Mouse (Mus musculus): ENCODE data around the gene Pnpla7. TPM values are rescaled to one million over a fixed set of nuclear protein-coding genes. Genes with fewer than 3 reads are reported as not detected.

Pnpla7 gene
- polyA plus RNA-seq, 1 experiment, result 71.4 TPM

- Histone ChIP-seq H3K4me3 (replicated peaks; ENCODE audit: control insufficient read depth, low read depth, low read length) (no peak overlapping the region), H3K4me1 (ENCODE audit: control insufficient read depth, insufficient read depth, low read length) (no peaks in the 10 kb centered on the region), H3K27ac (ENCODE audit: control insufficient read depth, insufficient read depth, low read depth, low read length, poor library complexity) (no peak overlapping the region)
- TF ChIP-seq CTCF (IDR thresholded peaks at IDR 0.05; ENCODE audit: control insufficient read depth, insufficient read depth, low read length) (no peak), POLR2A (IDR thresholded peaks at IDR 0.05; ENCODE audit: borderline replicate concordance, control insufficient read depth, low read depth, low read length) (no peak)
- 91% methylated on average over 7 of the region's 7 CpGs for WGBS
Measured at GRCm38 (mm10) chr2:25050921-25051320, 75.1 kb downstream of the Pnpla7 start.

GRCm38 (mm10) chr2:25051450-25051849 lies 75.6 kb downstream of the Pnpla7 start:
- Histone ChIP-seq H3K4me1 (ENCODE audit: control insufficient read depth, insufficient read depth, low read length) (no peaks in the 10 kb centered on the region), H3K4me3 (replicated peaks; ENCODE audit: control insufficient read depth, low read depth, low read length) (no peak overlapping the region), H3K27ac (ENCODE audit: control insufficient read depth, insufficient read depth, low read depth, low read length, poor library complexity) (no peak overlapping the region)
- TF ChIP-seq POLR2A (IDR thresholded peaks at IDR 0.05; ENCODE audit: borderline replicate concordance, control insufficient read depth, low read depth, low read length), result no peak
- TF ChIP-seq CTCF (IDR thresholded peaks at IDR 0.05; ENCODE audit: control insufficient read depth, insufficient read depth, low read length), result no peak
- 89% methylated on average over 8 of the region's 8 CpGs for WGBS

- 84% methylated on average over 6 of the region's 6 CpGs for WGBS
- TF ChIP-seq CTCF (IDR thresholded peaks at IDR 0.05; ENCODE audit: control insufficient read depth, insufficient read depth, low read length) (no peak), POLR2A (IDR thresholded peaks at IDR 0.05; ENCODE audit: borderline replicate concordance, control insufficient read depth, low read depth, low read length) (no peak)
- no peaks in the 10 kb centered on the region for H3K4me1 ChIP-seq (ENCODE audit: control insufficient read depth, insufficient read depth, low read length)
Measured at GRCm38 (mm10) chr2:25053101-25053500, 77.3 kb downstream of the Pnpla7 start.

GRCm38 (mm10) chr2:25054221-25055067 lies 78.6 kb downstream of the Pnpla7 start, which contains the start of gene Nsmf:
TSS of gene Nsmf (plus strand) at chr2:25054355.
- peak within 1 kb of the TSS; percentile 23; the same call in 1 of the 2 replicates for H3K27ac ChIP-seq (ENCODE audit: control insufficient read depth, insufficient read depth, low read depth, low read length, poor library complexity)
- TF ChIP-seq POLR2A (IDR thresholded peaks at IDR 0.05; ENCODE audit: borderline replicate concordance, control insufficient read depth, low read depth, low read length), result 0 out of 2 replicates have a peak, but pooled peaks have one; percentile 13
- TF ChIP-seq CTCF (IDR thresholded peaks at IDR 0.05; ENCODE audit: control insufficient read depth, insufficient read depth, low read length), result no peak
- H3K4me3 ChIP-seq (replicated peaks; ENCODE audit: control insufficient read depth, low read depth, low read length), result peak within 1 kb of the TSS; percentile 48
- H3K4me1 ChIP-seq (ENCODE audit: control insufficient read depth, insufficient read depth, low read length), result no peaks in the 10 kb centered on the region
- 4% methylated on average over 47 of the region's 47 CpGs for WGBS

More at GRCm38 (mm10) chr2:25053101-25053500, 77.3 kb downstream of the Pnpla7 start:
- no peak overlapping the region for H3K27ac ChIP-seq (ENCODE audit: control insufficient read depth, insufficient read depth, low read depth, low read length, poor library complexity)
- no peak overlapping the region for H3K4me3 ChIP-seq (replicated peaks; ENCODE audit: control insufficient read depth, low read depth, low read length)

GRCm38 (mm10) chr2:25055068-25055405 lies 79.2 kb downstream of the Pnpla7 start:
- no peak overlapping the region for H3K27ac ChIP-seq (ENCODE audit: control insufficient read depth, insufficient read depth, low read depth, low read length, poor library complexity)
- H3K4me1 ChIP-seq (ENCODE audit: control insufficient read depth, insufficient read depth, low read length), result no peaks in the 10 kb centered on the region
- H3K4me3 ChIP-seq (replicated peaks; ENCODE audit: control insufficient read depth, low read depth, low read length), result no peak overlapping the region
- 62% methylated on average over 2 of the region's 2 CpGs for WGBS
- TF ChIP-seq POLR2A (IDR thresholded peaks at IDR 0.05; ENCODE audit: borderline replicate concordance, control insufficient read depth, low read depth, low read length) (no peak), CTCF (IDR thresholded peaks at IDR 0.05; ENCODE audit: control insufficient read depth, insufficient read depth, low read length) (no peak)

GRCm38 (mm10) chr2:25055409-25056155 lies 79.7 kb downstream of the Pnpla7 start:
- Histone ChIP-seq H3K4me1 (ENCODE audit: control insufficient read depth, insufficient read depth, low read length) (no peaks in the 10 kb centered on the region), H3K4me3 (replicated peaks; ENCODE audit: control insufficient read depth, low read depth, low read length) (no peak overlapping the region), H3K27ac (ENCODE audit: control insufficient read depth, insufficient read depth, low read depth, low read length, poor library complexity) (no peak overlapping the region)
- WGBS, result 90% methylated on average over 21 of the region's 21 CpGs
- TF ChIP-seq CTCF (IDR thresholded peaks at IDR 0.05; ENCODE audit: control insufficient read depth, insufficient read depth, low read length) (no peak), POLR2A (IDR thresholded peaks at IDR 0.05; ENCODE audit: borderline replicate concordance, control insufficient read depth, low read depth, low read length) (no peak)

- H3K4me1 ChIP-seq (ENCODE audit: control insufficient read depth, insufficient read depth, low read length), result no peaks in the 10 kb centered on the region
- no peak overlapping the region for H3K27ac ChIP-seq (ENCODE audit: control insufficient read depth, insufficient read depth, low read depth, low read length, poor library complexity)
- WGBS, result 82% methylated on average over 7 of the region's 7 CpGs
- TF ChIP-seq CTCF (IDR thresholded peaks at IDR 0.05; ENCODE audit: control insufficient read depth, insufficient read depth, low read length) (no peak), POLR2A (IDR thresholded peaks at IDR 0.05; ENCODE audit: borderline replicate concordance, control insufficient read depth, low read depth, low read length) (no peak)
- no peak overlapping the region for H3K4me3 ChIP-seq (replicated peaks; ENCODE audit: control insufficient read depth, low read depth, low read length)
Measured at GRCm38 (mm10) chr2:25058926-25059325, 83.1 kb downstream of the Pnpla7 start.

- 91% methylated on average over 5 of the region's 5 CpGs for WGBS
Measured at GRCm38 (mm10) chr2:25063523-25063922, 87.7 kb downstream of the Pnpla7 start.

More at GRCm38 (mm10) chr2:25063523-25063922, 87.7 kb downstream of the Pnpla7 start:
- Histone ChIP-seq H3K4me1 (ENCODE audit: control insufficient read depth, insufficient read depth, low read length) (no peaks in the 10 kb centered on the region), H3K4me3 (replicated peaks; ENCODE audit: control insufficient read depth, low read depth, low read length) (no peak overlapping the region), H3K27ac (ENCODE audit: control insufficient read depth, insufficient read depth, low read depth, low read length, poor library complexity) (no peak overlapping the region)
- TF ChIP-seq CTCF (IDR thresholded peaks at IDR 0.05; ENCODE audit: control insufficient read depth, insufficient read depth, low read length), result no peak
- no peak for TF ChIP-seq POLR2A (IDR thresholded peaks at IDR 0.05; ENCODE audit: borderline replicate concordance, control insufficient read depth, low read depth, low read length)
